Mouse (Mus musculus) T-helper 2 cell (primary cell): ENCODE data around the gene Gpr15.

Experiments
- in situ Hi-C: fragments of 300-600 bp; cut with MboI, MseI; formaldehyde crosslinking; loops from one replicate; pipeline ENCODE4 v1.15.1; 2025; ENCODE audit warnings: high pct_unique_total_duplicates

Gpr15 gene

DNA sequence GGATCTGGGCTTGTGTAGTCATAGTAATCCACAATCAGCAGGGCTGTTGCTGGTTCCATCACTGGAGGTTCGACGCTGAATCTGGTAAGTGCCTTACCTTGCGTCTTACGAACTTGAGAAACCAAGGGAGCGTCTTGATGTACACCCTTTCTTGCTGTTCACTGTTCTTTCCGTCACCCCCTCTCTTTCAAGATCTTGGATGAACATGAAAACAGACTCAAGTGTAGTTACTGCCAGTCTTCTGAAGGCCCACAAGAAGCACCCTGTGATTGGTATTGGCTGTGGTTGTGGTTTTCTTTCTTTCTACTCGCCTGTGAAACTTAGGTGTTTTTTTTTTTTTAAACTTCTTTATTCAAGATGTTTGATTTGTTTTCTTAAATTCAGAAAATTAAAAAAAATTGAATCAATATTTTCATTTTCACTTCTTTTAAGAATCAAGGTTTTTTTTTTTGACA lies at the start of gene Gpr15:
Gene Gpr15 (minus strand): TSS at position 405 of the 455 bp plus-strand sequence.
- in situ Hi-C loops = no loop called here

DNA sequence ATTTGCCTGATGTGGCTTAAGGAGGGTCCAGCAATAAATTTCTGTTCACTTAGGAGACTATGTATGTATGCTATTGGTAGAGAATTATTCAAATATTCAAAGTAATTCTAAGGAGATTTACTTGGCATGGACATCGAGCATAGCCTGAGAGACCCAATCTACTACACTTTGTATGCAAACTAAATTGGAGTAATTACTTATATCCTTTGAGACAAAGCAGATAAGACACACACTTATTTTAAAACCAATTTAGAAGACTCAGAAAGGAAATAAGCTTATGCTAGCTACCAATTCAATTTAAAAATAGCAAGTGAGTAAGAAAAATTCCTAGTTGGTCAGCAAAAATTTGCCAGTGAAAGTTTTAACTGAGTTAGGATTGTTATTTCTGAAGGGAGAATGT lies 44.2 kb upstream of the Gpr15 start, which contains the start of gene Olfr172:
Gene Olfr172 (minus strand): TSS at position 101 of the 400 bp plus-strand sequence.
- in situ Hi-C loops = no loop called here

GRCm38 (mm10) chr16:58756191-58756590 lies 37.3 kb upstream of the Gpr15 start:
- in situ Hi-C loops = no loop called here

GRCm38 (mm10) chr16:58751314-58751713 lies 32.4 kb upstream of the Gpr15 start:
- in situ Hi-C loops = no loop called here

- in situ Hi-C loops = no loop called here
Measured at GRCm38 (mm10) chr16:58746715-58747114, 27.8 kb upstream of the Gpr15 start.

DNA sequence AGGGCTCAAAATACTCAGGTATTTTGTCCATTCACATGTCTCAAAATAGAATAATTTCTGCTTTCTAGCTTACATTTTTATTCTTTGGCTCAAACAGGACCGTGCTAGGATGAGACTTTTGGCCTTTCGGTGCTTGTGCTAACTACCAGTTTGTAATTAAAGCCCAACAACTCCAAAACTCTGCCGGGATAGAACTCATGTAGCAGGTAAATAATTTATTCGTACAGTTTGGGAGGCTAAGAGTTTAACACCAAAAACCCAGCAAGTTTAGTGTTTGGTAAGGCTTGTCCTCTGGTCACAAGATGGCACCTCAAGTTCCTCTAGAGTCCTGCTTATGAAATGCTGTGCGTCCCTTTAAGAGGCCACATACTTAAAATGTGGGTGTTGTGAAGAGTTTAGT lies 21.9 kb upstream of the Gpr15 start:
- in situ Hi-C loops = no loop called here

DNA sequence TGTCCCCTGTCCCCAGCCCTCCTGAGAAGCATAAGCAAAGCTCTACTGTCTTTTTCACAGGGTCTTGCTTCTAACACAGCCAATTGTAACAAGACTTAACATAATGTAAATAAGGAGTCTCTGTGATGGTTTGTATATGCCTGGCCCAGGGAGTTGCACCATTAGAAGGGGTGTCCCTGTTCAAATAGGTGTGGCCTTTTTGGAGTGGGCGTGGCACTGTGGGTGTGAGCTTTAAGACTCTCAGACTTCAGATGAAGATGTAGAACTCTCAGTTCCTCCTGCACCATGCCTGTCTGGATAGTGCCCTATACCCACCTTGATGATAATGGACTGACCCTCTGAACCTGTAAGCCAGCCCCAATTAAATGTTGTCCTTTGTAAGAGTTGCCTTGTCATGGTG lies 19.9 kb upstream of the Gpr15 start:
- in situ Hi-C loops = no loop called here

DNA sequence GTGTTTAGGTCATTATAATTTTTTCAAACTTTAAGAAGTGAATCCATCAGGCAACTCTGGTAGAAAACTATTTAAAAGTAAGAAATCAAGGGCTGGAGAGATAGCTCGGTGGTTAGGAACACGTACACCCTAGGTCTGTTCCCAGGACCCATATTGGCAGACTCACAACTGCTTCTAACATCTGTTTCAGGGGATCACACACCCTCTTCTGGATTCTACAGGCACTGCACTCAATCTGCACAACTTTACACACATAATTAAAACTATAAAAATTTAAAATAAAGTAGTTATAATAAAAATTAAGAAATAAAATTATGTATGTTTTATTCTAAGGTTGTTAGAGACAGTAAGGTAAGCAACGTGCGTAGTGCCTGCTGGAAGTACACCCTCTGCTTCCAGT lies 19.3 kb upstream of the Gpr15 start:
- in situ Hi-C loops = no loop called here

DNA sequence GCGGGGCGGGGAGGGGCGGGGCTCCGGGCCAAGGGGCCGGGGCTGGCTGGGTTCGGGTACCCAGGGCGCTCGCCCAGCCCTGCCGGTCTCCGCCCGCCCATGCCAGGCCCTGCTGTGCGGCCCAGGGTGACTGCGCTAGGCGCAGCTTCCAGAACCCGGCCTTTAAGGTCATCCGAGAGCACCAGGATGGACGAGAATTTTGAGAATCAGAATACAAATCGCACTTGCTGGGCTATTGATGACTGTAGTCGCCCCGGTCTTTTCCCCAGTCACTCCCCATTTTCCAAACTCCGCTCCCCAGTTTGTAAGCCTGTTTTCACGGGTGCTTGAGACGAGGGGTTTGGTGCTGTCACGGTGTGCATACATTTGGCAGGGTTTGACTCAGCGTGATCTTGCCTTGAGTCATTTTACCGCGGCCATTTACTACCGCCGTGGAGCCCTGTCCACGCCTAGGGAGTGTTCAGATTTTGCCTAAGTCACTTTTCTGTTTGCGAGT lies 9.4 kb upstream of the Gpr15 start:
- in situ Hi-C loops = loop anchor here (5.0 kb wide), 1 partner anchor 61 kb away; no protein-coding TSS in a partner anchor

GRCm38 (mm10) chr16:58727477-58728131 lies 8.7 kb upstream of the Gpr15 start, which contains the start of gene Cldnd1:
Cldnd1 (plus strand) TSS chr16:58727910.
- in situ Hi-C loops = loop anchor here (5.0 kb wide), 1 partner anchor 60 kb away; no protein-coding TSS in a partner anchor

- in situ Hi-C loops = loop anchor here (5.0 kb wide), 1 partner anchor 60 kb away; no protein-coding TSS in a partner anchor
Measured at GRCm38 (mm10) chr16:58726680-58727476, 8.0 kb upstream of the Gpr15 start.

GRCm38 (mm10) chr16:58722292-58722691 lies 3.4 kb upstream of the Gpr15 start:
- in situ Hi-C loops = no loop called here

- in situ Hi-C loops = no loop called here
Measured at GRCm38 (mm10) chr16:58715018-58715417, 3.9 kb downstream of the Gpr15 start.

DNA sequence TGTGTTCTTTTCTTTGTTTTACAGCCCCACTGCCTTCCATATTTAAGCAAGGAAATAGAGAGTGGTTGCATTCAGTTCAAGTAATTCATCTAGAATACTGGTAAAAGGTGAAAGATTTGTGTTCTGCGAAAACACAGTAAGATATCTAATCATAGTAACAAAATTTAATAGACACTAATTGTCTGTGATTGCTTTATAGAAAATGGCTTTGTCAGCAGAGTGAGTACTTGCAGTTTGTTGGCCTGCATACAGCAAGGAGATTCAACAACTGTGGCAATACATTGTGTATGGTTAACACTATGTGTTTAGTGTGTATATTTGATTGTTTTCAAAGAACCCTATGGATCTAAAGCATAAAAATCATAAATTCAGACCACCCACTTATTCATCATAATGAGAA lies 5.7 kb downstream of the Gpr15 start:
- in situ Hi-C loops = no loop called here

DNA sequence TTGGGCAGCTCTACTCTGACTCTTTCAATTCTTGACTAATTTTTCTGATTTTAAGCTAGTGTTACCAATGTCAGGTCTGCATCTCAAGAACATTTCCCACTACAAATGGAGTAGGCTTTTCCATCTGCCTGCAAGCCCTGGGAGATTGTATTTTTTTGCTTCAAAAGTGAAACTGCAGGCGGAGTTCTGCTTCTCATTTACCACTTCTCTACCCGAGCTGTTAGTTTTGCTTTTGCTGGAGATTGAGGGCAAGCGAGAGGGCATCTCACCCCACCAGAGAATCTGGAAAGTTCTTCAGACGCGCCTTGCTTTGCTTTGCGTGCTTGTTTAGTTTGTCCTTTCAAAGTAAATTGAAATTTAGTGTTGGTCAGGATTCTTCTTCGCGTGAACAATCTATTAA lies 6.6 kb downstream of the Gpr15 start:
- in situ Hi-C loops = no loop called here

GRCm38 (mm10) chr16:58709536-58709935 lies 9.3 kb downstream of the Gpr15 start:
- in situ Hi-C loops = loop anchor here (10.0 kb wide), 1 partner anchor 765 kb away; the partner anchor contains the start of gene Riox2

DNA sequence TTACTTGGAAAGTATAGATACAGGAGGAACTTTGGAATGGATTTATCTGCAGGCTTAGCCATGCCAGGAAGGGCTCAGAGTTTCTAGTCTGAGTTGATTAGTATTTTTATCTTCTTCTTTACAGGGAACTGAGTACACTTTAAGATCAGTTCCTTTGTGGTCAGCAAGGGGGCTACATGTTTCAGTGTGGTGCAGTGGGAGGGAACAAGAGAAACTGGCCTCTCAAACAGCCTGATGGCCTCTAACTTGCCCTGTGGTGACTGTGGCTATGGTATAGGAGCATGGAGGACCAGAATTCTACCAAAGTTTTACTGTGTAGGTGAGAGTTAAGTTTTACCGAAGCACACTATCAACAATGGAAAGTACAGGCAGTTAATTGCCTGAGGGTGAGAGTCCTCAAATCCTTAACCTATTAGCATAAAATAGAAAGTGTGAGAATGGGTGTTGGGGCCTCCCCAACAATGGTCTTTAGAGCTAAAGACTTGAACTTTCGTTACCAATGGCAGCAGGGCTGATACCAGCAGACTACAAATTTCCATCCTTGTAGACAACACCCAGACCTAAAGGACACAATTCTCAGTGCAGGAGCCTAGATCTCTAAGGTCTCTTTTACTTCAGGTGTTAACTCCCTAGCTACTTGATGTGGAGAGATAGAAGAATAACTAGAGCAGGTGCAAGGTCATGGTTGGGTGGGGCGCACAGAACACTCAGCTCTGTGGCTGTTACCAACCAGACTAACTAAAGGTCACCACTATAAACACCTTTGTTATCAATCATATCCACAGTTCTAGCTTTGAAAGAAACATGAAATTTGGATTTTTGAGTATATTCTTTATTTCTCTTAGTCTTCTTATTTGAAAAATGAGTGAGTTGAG lies 10.0 kb downstream of the Gpr15 start:
- in situ Hi-C loops = loop anchor here (10.0 kb wide), 1 partner anchor 766 kb away; the partner anchor contains the start of gene Riox2

- in situ Hi-C loops = loop anchor here (10.0 kb wide), 1 partner anchor 767 kb away; the partner anchor contains the start of gene Riox2
Measured at GRCm38 (mm10) chr16:58707276-58707905, 11.5 kb downstream of the Gpr15 start.

DNA sequence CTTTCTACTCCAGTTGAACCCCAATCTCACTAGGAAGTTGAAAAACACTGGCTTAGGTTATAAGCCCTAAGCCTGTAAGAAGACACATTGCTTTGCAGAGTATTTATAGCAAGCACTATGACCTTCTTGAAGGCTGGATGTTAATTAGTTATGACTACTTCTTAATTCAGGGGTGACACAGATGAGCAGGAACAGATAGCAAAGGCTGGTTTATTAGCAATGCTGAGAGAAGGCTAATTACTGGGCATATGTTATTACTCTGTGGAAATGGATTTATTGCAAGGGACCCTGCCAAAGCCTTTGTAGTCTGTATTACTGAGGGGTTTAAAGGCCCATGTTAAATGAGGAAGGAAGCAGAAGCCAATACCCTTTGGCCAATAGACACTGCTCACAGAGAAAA lies 13.9 kb downstream of the Gpr15 start:
- in situ Hi-C loops = loop anchor here (10.0 kb wide), 1 partner anchor 770 kb away; the partner anchor contains the start of gene Riox2

- in situ Hi-C loops = loop anchor here (10.0 kb wide), 1 partner anchor 771 kb away; the partner anchor contains the start of gene Riox2
Measured at GRCm38 (mm10) chr16:58703382-58704124, 15.3 kb downstream of the Gpr15 start.
